Mouse (Mus musculus) thymus, adult 2 months (tissue): ENCODE data around the gene Dnaaf1.

Experiments
- CTCF ChIP-seq: fragments of 200-500 bp; IDR thresholded peaks from 2 replicates; pipeline ENCODE4 v1.5.1; 2012; ENCODE audit warnings: mild to moderate bottlenecking, control low read depth, low read length, moderate library complexity, borderline replicate concordance; ENCODE audit not compliant: control insufficient read depth, poor library complexity, insufficient read depth; ENCODE audit errors: extremely low read depth
- POLR2A ChIP-seq: fragments of 200-500 bp; IDR thresholded peaks from 2 replicates; pipeline ENCODE4 v1.6.1; 2012; ENCODE audit warnings: mild to moderate bottlenecking, low read length, control low read depth, moderate library complexity; ENCODE audit not compliant: control insufficient read depth, poor library complexity, insufficient read depth; ENCODE audit errors: extremely low read depth

DNA sequence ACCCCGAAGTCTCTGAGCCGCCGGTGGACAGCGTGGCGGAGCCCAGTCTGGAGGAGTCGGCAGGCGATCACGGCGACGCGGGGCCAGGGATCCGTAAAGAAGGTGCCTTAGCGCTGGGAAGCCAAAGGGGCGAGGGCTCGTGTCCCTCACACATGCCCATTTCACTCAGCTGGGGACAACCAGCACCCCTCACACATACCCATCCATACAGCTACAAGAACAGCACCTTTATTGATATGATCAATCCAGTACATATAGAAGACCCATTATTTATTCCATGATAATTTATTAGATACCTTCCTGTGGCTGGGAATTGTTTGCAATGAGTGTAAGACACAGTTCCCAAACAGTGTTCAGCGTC lies 311 bp downstream of the Dnaaf1 start:
- TF ChIP-seq CTCF, result no peak
- TF ChIP-seq POLR2A, result no peak
